Mouse (Mus musculus) liver, adult 2 months (tissue): ENCODE data around the gene Sh3bp1. TPM values are rescaled to one million over a fixed set of nuclear protein-coding genes. Genes with fewer than 3 reads are reported as not detected.

Experiments used
- DNase-seq: peaks from one replicate; pipeline ENCODE4 v3.0.0-alpha.2; 2011; ENCODE audit warnings: low read depth, low spot score; ENCODE audit errors: extremely low read depth
- H3K27ac ChIP-seq: fragments of 200-500 bp; replicated peaks from 2 replicates; pipeline ENCODE4 v1.5.1; 2012; ENCODE audit warnings: low read depth, mild to moderate bottlenecking, control low read depth, inconsistent platforms, low read length; ENCODE audit not compliant: insufficient read depth
- H3K27me3 ChIP-seq: fragments of 200-500 bp; 2 replicates; pipeline ENCODE4 v1.6.1; 2012; ENCODE audit warnings: mild to moderate bottlenecking, moderate library complexity, low read length, inconsistent platforms; ENCODE audit not compliant: control insufficient read depth, insufficient read depth
- H3K36me3 ChIP-seq: fragments of 200-500 bp; 2 replicates; pipeline ENCODE4 v1.6.1; 2012; ENCODE audit warnings: low read length, inconsistent platforms; ENCODE audit not compliant: control insufficient read depth, insufficient read depth
- H3K4me1 ChIP-seq: fragments of 200-500 bp; 2 replicates; pipeline ENCODE4 v1.6.1; 2011; ENCODE audit warnings: low read length; ENCODE audit not compliant: control insufficient read depth, insufficient read depth
- H3K4me3 ChIP-seq: fragments of 200-500 bp; 2 replicates; pipeline ENCODE4 v1.5.1; 2011; ENCODE audit warnings: low read depth, mild to moderate bottlenecking, control low read depth, low read length, moderate library complexity; ENCODE audit not compliant: insufficient read depth
- H3K79me2 ChIP-seq: fragments of 200-500 bp; 2 replicates; pipeline ENCODE4 v1.6.1; 2012; ENCODE audit warnings: inconsistent platforms, mild to moderate bottlenecking, low read length, moderate library complexity; ENCODE audit not compliant: control insufficient read depth, insufficient read depth
- H3K9ac ChIP-seq: fragments of 200-500 bp; 2 replicates; pipeline ENCODE4 v1.6.1; 2012; ENCODE audit warnings: low read depth, mild to moderate bottlenecking, control low read depth, inconsistent platforms, low read length
- CTCF ChIP-seq: fragments of 200-500 bp; IDR thresholded peaks from 2 replicates; pipeline ENCODE4 v1.5.1; 2011; ENCODE audit warnings: low read depth, low read length, control low read depth
- POLR2A ChIP-seq: fragments of 200-500 bp; IDR thresholded peaks from 2 replicates; pipeline ENCODE4 v1.6.1; 2011; ENCODE audit warnings: low read length, control low read depth; ENCODE audit not compliant: insufficient read depth; ENCODE audit errors: extremely low read depth
- WGBS: fragments of 180-500 bp; shearing (Covaris S2); methylation state at CpG from one replicate; pipeline ENCODE4 v1.1.7; 2018; 5-methylcytosine and 5-hydroxymethylcytosine counted together
- polyA plus RNA-seq: library from polyadenylated mRNA; depleted of rRNA; stranded (reverse); fragments of >200 nt; gene quantifications from 2 replicates; pipeline ENCODE4 v1.2.3, GENCODE M21; 2012
- total RNA-seq: library from RNA; depleted of rRNA; stranded (reverse); fragments of >200 nt; gene quantifications from 2 replicates; pipeline ENCODE4 v1.2.3, GENCODE M21; 2014

Sh3bp1 gene
- total and polyA plus RNA-seq, 2 experiments = 0.37 to 6.0 TPM

DNA sequence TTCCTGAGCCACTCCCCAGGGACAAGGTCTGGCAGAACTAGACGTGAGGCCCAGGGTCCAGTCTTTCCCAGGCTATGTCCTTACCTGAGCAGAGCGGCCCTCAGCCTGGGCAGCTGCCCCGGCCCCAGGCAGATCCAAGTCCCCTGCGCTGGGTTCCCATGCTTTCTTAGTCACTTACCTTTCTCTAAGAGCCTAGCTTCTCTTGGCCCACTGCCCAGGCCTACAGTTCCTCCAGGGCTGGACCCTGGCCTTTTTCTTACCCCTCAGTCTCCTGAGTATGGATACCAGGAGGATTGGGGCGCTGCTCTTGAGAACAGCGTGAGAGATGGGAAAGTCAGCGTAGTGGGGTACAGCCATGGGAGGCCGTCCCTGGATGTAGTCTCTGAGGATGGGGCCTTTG is 19.1 kb upstream of the Sh3bp1 start:
- Histone ChIP-seq H3K36me3 (peaks cover 12% of the 10 kb centered on the region; the same call in 1 of the 2 replicates), H3K9ac (no peak overlapping the region), H3K4me1 (no peaks in the 10 kb centered on the region; the same call in none of the 2 replicates), H3K27ac (no peak overlapping the region), H3K79me2 (peaks cover 3% of the 10 kb centered on the region; the same call in 1 of the 2 replicates), H3K4me3 (no peak overlapping the region), H3K27me3 (no peaks in the 10 kb centered on the region)
- WGBS = 98% methylated on average over 8 of the region's 8 CpGs
- TF ChIP-seq CTCF (no peak), POLR2A (no peak)
- DNase-seq = no peak

DNA sequence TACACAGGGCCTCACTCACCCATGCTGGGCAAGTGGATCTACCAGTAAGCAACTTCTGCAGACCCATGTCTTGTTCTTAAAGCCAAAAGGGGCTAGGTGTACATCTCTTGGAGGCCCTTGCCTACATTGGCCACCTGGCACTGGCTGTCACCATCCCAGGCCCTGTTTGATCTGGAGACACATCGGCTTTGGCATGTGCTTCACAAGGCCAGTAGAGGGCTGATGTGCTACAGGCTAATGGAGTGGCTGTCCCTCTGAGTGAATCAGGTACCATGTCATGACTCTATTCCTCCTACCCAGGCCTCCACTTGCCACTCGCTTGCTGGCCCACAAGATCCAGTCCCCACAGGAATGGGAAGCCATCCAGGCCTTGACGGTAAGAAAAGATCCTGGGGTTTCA is 17.7 kb upstream of the Sh3bp1 start:
- H3K9ac ChIP-seq = no peak overlapping the region
- H3K4me1 ChIP-seq = no peaks in the 10 kb centered on the region; the same call in none of the 2 replicates
- H3K27me3 ChIP-seq = no peaks in the 10 kb centered on the region
- TF ChIP-seq CTCF (no peak), POLR2A (no peak)
- no peak overlapping the region for H3K4me3 ChIP-seq
- peaks cover 3% of the 10 kb centered on the region; the same call in 1 of the 2 replicates for H3K79me2 ChIP-seq
- 80% methylated on average over 3 of the region's 3 CpGs for WGBS
- no peak overlapping the region for H3K27ac ChIP-seq
- peaks cover 16% of the 10 kb centered on the region; the same call in 1 of the 2 replicates for H3K36me3 ChIP-seq
- no peak for DNase-seq

DNA sequence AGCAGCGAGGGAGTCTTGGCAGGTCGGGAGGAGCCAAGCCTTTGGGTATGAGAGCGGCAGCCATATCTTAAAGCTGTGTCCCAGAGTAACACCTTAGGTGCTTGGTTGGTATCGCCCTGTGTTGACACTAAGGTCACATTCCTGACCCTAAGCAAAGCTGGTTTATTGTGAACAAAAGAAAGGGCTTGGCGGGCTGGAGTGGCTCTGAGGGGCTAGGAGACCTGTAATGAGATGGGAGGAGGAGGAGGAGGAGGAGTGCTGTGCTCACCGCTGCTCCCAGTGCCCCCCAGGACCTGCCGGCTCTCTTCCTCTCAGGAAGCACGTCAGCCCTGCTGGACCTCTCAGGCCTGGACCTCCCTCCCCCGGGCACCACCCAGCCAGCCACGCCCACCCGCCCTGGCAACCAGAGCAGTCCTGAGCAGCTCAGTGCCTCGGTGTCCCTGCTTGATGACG is 10.1 kb upstream of the Sh3bp1 start:
- Histone ChIP-seq H3K27me3 (no peaks in the 10 kb centered on the region), H3K9ac (no peak overlapping the region), H3K4me1 (no peaks in the 10 kb centered on the region), H3K36me3 (peaks cover 8% of the 10 kb centered on the region; the same call in 1 of the 2 replicates), H3K27ac (no peak overlapping the region), H3K79me2 (no peaks in the 10 kb centered on the region), H3K4me3 (no peak overlapping the region)
- no peak for TF ChIP-seq POLR2A
- TF ChIP-seq CTCF = no peak
- WGBS = 74% methylated on average over 13 of the region's 13 CpGs
- DNase-seq = no peak

DNA sequence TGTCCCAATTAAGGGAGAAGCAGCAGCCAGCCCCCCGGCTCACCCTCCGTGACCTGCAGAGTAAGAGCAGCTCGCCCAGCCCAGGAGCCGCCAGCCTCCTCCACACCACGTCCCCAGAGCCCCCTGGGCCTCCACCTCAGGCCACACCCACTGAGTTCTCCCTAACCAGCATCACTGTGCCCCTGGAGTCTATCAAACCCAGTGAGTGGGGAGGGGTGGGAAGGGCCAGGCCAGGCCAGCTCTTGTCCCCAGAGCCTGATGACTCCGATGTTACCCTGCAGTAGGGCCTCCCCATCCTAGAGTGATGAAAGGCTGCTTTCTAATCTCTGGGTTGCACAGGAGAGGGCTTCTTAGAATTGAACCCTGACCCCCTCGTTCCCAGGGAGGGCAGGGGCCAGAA is 7.1 kb upstream of the Sh3bp1 start:
- H3K4me1 ChIP-seq = no peaks in the 10 kb centered on the region
- no peak for DNase-seq
- 92% methylated on average over 7 of the region's 7 CpGs for WGBS
- H3K27me3 ChIP-seq = no peaks in the 10 kb centered on the region
- no peaks in the 10 kb centered on the region for H3K79me2 ChIP-seq
- no peak overlapping the region for H3K9ac ChIP-seq
- H3K4me3 ChIP-seq = no peak overlapping the region
- no peak overlapping the region for H3K27ac ChIP-seq
- no peak for TF ChIP-seq CTCF
- H3K36me3 ChIP-seq = peaks cover 3% of the 10 kb centered on the region; the same call in 1 of the 2 replicates

DNA sequence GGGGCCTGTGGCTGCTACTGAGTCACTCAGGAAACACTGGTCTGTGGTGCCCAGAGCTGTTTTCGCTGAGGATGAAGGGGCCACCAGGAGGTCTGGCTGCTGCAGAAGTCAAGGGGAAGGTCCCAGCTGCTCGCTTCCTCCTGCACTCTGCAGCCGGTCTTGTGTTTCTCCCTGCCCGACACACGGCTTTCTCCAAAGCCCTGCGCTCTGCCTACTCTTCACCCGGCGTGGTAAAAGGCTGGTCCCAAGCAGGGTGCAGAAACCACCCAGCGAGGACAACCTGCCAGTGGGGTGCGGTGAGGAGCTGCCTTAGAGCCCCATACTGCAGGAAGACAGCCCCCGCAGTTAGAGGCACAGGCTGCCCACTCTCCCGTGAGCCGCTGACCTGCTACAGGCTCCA is 4.8 kb upstream of the Sh3bp1 start:
- Histone ChIP-seq H3K4me1 (no peaks in the 10 kb centered on the region), H3K79me2 (no peaks in the 10 kb centered on the region), H3K27me3 (no peaks in the 10 kb centered on the region), H3K27ac (no peak overlapping the region), H3K4me3 (no peak overlapping the region), H3K9ac (no peak overlapping the region), H3K36me3 (0 out of 2 replicates have a peak, but pooled peaks cover 2% of the 10 kb centered on the region)
- TF ChIP-seq POLR2A (no peak), CTCF (no peak)
- 83% methylated on average over 13 of the region's 13 CpGs for WGBS
- DNase-seq = no peak

DNA sequence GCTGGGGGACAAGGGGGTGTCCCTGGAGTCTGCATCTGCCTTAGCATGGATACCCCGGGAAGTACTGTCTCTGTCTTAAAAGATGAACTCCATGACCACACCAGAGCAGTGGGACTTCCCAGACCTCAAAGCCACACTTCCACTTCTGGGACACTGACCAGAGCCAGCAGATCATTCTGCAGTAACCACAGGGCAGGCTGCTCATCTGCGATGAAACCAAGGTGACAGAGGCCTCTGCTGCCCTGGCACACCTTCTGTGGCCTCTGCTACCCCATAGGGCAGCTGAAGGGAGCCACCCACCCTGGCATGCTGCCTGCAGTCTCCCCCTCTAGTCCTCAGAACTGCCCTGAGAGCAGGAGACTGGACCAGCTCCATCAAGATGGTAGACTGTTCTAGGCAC is 3.8 kb upstream of the Sh3bp1 start:
- no peak for DNase-seq
- TF ChIP-seq CTCF = no peak
- TF ChIP-seq POLR2A = no peak
- no peaks in the 10 kb centered on the region; the same call in 1 of the 2 replicates for H3K4me1 ChIP-seq
- no peaks in the 10 kb centered on the region for H3K27me3 ChIP-seq
- no peaks in the 10 kb centered on the region for H3K79me2 ChIP-seq
- no peaks in the 10 kb centered on the region for H3K36me3 ChIP-seq
- no peak overlapping the region for H3K9ac ChIP-seq
- 60% methylated on average over 2 of the region's 2 CpGs for WGBS
- H3K4me3 ChIP-seq = no peak overlapping the region
- no peak overlapping the region for H3K27ac ChIP-seq
